Mouse (Mus musculus): Measurements from ENCODE around the gene Depdc1b.

Gene Depdc1b

DNA sequence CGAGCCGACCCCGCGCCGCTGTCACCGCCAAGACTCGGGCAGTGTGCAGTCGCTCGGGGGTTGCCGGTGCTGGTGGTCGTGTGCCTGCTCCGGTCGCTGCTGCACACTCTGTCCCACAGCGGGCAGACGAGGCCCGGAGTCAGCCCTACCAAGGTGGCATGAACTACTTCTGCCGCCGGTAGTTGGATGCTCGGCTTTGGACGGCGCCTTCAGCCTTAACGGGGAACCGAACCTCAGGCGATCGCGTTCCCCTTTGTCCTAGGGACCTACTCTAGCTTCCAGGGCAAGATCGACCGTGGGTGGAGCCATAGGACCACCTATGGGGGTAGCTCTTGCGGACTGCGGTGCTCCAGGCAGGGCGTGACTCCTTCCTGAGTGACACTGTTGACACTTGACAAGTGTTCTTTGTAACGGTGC lies 363 bp downstream of the Depdc1b start:
- DNase-seq (ENCODE audit: low spot score in 2 of 2) = no peak

- DNase-seq (ENCODE audit: low spot score in 2 of 2) = no peak
These were observed 1.3 kb downstream of the Depdc1b start for GRCm38 (mm10) chr13:108317414-108317813.

DNA sequence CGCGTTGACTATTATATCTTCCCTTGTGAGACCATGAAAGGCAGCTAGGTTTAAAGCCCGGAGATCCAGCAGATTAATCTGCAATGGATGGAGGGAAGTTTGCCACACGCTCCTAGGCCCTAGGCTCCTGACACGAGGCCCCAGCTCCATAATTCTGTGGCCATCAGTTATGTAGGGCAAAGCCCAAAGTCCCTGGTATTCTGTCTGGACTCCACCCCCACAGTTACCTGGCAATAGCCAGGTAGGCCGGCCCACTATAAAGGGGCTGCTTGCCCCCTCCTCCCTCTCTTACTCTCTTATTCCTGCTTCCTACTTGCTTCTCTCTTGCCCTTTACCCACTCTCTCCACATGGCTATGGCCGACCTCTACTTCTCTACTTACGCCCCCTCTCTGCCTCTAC lies 2.9 kb downstream of the Depdc1b start:
- no peak for DNase-seq (ENCODE audit: low spot score in 2 of 2)

DNA sequence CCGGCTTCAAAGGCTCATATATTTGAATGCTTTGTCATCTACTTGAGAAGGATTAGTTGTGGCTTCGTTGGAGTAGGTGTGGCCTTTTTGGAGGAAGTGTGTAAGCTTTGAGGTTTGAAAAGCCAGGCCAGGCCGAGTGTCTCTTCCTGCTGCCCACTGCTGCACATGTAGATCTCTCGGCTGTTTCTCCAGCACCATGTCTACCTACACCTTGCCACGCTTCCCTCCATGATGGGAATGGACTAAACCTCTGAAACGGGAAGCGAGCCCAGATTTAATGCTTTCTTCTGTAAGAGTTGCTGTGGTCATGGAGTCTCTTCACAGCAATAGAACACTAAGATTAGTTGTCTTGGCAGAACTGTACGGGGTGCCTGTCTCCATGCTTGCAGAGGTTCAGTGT lies 4.1 kb downstream of the Depdc1b start:
- DNase-seq (ENCODE audit: low spot score in 2 of 2) = no peak

- no peak for DNase-seq (ENCODE audit: low spot score in 2 of 2)
These were observed 6.3 kb downstream of the Depdc1b start for GRCm38 (mm10) chr13:108322466-108322865.

GRCm38 (mm10) chr13:108323317-108323716 lies 7.2 kb downstream of the Depdc1b start:
- no peak for DNase-seq (ENCODE audit: low spot score in 2 of 2)

DNA sequence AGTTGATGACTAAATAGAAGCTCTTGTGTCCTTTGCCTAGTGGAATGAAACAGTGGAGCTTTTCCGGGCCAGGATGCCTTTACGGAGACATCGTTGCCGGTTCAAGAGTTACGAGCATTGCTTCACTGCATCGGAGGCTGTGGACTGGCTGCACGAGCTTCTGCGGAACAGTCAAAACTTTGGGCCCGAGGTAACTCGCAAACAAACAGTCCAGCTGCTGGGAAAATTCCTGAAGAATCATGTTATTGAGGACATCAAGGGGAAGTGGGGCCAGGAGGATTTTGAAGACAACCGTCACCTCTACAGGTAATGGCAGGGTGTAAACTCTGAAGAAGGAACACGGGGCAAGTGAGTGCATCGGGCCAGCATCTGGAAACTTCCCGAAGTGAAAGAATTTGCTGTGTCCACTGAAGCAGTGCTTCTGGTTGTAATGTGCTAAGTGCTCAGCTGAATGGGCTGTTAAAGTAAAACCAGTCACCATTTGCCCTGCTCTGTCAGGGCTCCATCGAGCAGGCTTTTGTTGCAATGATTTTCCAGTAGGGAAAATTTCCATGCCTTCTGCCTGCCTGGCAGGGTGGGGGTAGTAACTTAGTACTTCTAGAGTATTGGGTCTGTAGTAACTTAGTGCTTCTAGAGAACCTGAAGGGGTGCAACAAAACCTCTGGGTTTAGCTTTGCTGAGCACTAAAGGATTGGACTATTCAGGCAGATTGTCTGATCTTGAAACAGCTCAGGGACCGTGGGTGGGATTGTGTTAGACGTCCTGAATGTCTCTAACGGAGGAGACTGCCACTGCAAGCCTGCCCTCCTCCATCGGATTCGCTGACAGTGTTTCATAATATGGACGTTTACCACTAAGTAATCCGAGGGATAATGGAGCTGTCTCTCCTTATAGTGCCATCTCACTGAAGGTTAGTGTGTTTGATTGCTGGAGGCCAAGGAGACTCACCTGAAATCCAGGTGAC lies 8.0 kb downstream of the Depdc1b start:
- no peak for DNase-seq (ENCODE audit: low spot score in 2 of 2)

DNA sequence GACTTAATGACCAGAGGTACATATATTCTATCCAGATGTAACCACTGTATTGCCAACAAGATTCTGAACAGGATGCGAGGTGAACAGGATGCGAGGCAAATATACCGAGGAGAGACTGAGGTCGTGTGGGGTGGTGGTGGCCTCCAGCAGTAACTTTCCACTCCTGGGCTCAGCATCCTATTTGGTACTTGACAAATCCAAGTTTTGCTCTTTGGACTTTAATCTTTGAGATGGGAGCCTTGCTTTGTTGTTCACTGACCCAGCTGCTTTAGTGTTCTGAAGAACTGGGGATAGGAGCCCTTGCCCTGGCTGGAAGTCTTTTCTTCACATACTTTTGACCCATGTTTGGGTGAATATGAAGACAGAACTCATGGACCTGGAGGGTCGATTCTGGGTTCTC lies 9.7 kb downstream of the Depdc1b start:
- DNase-seq (ENCODE audit: low spot score in 2 of 2) = no peak

DNA sequence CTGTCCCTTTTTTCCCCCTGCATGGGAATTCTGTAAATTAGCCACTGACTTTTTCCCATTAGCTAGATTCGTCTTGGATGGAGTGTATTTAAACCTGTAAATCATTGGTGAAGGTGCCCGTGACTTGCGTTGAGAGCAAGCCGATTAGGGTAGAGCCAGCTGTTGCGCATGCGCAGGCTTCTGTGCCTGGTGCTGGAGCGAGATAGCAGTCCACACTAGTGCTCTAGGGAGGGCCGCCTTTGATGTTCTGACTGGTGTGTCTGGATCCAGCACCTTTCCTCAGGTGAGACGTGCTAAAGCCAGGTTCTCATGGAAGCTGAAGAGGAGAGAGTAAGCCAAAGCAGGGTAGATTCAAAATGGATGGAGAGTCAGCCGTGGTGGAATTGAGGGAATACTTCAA lies 10.2 kb downstream of the Depdc1b start:
- no peak for DNase-seq (ENCODE audit: low spot score in 2 of 2)

DNA sequence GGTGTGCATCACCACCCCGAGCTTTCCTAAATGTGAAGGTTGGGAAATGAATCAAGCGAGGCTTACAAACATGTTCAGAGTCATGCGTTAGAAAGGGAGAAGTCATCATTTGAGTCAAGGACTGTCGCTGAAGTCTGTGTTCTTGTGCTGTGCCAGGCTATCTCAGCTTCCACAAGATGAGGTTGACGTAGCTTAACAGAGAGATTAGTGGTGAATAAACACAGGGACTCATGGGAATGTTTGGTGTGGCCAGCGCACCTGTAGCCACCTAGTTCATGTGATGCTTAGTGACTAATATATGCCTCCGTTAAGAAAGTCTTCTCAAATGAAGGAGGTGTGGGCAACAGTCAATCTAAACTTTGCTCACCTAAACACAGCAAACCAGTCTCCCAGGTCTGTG lies 10.9 kb downstream of the Depdc1b start:
- no peak for DNase-seq (ENCODE audit: low spot score in 2 of 2)

DNA sequence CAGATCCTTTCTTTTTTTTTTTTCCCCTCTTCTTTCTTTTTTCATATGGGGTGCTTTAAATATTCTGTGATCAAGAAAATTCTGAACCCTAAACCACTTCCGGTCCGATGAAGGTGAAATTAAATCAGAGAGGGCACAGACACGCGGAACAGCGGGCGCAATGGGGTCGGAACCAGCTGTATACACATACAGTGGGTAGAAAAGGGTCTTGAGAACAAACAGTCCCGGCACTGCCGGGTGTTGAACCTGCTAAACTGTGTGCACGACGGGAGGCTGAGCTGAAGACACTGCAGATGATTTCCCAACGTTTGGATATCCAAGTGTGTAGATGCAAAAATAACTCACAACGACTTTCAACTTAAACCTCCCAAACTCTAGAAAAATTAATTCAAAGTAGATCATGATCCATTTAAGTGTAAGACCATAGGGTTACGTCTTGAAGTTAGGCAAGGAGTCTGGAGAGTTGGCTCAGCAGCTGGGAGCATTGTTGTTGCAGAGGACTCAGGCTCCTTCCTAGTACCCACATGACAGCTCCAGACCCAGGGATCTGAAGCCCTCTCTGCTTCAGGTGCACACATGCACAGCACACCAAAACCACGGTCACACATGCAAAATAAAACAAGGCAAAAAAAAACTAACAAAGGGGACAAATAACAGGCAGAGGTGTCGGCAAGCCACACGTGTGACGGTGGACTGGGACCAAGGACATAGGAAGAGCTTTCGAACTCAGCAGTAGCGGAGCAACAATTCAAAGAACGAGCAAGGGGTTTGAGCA lies 12.5 kb downstream of the Depdc1b start:
- DNase-seq (ENCODE audit: low spot score in 2 of 2) = no peak

- DNase-seq (ENCODE audit: low spot score in 2 of 2) = no peak
These were observed 13.6 kb downstream of the Depdc1b start for GRCm38 (mm10) chr13:108329693-108330092.

DNA sequence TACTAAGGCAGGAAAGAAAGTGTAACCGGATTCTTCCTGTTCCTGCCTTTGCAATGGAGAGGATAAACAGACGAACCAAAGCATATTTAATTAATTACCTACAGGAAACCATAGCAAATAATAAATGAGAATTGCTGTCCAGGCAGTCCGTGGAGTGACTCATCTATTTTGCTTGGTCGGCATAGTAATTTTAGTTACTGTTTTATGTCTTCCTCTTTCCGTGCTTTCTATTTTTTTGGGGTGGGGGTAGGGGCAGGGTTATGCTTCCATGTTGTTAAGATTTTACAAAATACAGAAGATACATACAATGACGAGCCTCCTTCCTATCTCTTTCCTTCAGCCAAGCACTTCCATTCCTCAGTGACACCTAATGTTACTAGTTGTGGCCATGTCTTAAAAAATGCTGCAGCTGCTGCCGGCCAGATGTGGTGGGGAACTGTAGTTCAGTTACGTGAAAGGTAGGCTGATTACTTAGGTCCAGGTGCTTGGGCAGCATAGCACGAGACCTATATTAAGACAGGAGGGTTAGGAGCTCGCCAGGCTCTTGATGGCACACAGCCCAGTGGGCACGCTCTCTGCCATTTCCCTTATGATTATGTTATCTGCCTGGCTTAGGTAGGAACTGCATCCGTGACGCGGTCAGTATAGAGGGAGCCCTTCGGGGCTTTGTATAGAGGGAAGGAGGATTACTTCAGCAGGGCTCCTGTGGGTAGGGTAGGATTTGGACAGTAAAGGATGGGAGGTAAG lies 19.3 kb downstream of the Depdc1b start:
- no peak for DNase-seq (ENCODE audit: low spot score in 2 of 2)

- DNase-seq (ENCODE audit: low spot score in 2 of 2) = no peak
These were observed 20.1 kb downstream of the Depdc1b start for GRCm38 (mm10) chr13:108336192-108336591.

GRCm38 (mm10) chr13:108337340-108337739 lies 21.2 kb downstream of the Depdc1b start:
- no peak for DNase-seq (ENCODE audit: low spot score in 2 of 2)

GRCm38 (mm10) chr13:108338076-108338836 lies 22.1 kb downstream of the Depdc1b start:
- no peak for DNase-seq (ENCODE audit: low spot score in 2 of 2)

- no peak for DNase-seq (ENCODE audit: low spot score in 2 of 2)
These were observed 23.9 kb downstream of the Depdc1b start for GRCm38 (mm10) chr13:108339907-108340596.

DNA sequence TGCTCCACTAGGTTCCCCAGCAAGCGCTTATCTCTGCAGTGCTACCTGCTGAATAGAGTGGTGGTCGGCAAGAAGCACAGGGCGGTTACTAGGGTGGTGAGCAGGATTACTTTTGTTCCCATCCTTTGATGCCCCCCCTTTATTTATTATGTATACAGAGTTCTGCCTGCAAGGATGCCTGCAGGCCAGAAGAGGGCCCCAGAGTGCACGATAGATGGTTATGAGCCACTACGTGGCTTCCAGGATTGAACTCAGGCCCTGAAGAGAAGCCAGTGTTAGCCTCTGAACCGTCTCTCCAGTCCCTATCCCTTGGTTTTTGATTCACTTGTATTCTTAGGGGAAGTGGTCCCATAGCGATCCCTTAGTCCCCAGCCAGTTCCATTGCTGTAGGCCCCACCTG lies 25.5 kb downstream of the Depdc1b start:
- no peak for DNase-seq (ENCODE audit: low spot score in 2 of 2)

DNA sequence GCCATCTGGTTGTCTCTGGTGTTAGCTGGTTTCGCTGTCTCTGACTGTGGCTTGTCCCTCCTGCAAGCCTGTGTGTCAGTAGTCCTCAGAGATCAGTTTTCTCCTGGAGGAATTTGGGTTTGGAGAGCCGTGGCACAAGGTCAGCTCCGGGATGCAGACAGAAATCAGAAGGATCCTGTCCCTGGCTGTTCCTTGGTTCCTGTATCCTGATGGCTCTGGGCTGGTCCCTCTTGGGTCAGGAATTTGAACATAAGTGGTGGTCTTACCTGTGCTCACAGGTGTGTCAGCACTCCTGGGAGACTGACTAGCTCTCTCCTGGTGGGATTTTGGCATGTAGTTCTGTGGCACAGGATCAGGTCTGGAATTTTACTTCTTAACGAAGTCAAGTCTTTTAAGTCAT lies 29.6 kb downstream of the Depdc1b start:
- DNase-seq (ENCODE audit: low spot score in 2 of 2) = no peak

DNA sequence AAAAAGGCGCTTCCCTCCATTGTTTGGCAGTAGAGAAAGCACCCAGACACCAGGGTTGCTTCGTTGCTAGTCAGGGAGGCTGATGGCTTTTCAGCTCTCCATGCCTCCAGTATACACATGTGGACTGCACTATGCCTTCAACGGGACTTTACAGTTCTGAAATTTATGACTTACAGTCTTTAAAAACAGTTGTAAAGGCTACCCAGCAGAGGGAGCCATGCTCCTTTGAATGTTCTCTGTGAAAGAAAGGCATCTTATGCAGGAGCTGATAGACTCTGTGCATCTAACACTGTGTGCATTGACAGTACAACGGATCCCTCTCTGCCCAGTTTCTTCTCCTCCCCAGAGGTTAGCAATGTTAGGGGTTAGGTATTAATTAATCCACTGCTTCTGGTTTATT lies 30.9 kb downstream of the Depdc1b start:
- DNase-seq (ENCODE audit: low spot score in 2 of 2) = peak in 1 of 2 experiments; percentile 20

GRCm38 (mm10) chr13:108349624-108350023 lies 33.5 kb downstream of the Depdc1b start:
- no peak for DNase-seq (ENCODE audit: low spot score in 2 of 2)
